Mouse (Mus musculus) B cell, adult 62 days (primary cell): ENCODE measurements around the gene Krtap13. TPM values are rescaled to one million over a fixed set of nuclear protein-coding genes. Genes with fewer than 3 reads are reported as not detected.

Experiments
- total RNA-seq: library from RNA; stranded (reverse); gene quantifications from 4 replicates; pipeline ENCODE4 v1.2.4, GENCODE M21; 2023

Krtap13 gene
- not detected in 4 replicates for total RNA-seq

DNA sequence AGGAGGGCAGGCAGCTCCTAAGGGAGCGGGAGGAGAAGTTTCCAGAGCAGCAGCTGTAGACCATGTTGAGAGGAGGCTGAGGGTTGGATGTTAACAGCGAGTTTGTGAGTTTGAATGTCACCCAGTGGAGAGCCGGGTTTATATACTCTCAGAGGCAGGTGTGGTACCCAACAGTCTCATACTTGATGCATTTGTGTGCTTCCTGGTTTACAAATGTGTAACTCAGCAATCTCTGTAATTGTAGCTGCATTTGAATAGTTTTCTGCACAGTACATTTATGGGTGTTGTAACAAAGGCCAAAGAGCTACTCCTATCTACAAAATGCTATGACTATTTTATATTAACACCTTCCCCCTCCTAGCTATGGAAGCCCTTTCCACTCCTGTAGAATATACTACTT, at the start of gene Krtap13:
TSS of gene Krtap13 (minus strand) at position 101 of the 400 bp plus-strand sequence.

DNA sequence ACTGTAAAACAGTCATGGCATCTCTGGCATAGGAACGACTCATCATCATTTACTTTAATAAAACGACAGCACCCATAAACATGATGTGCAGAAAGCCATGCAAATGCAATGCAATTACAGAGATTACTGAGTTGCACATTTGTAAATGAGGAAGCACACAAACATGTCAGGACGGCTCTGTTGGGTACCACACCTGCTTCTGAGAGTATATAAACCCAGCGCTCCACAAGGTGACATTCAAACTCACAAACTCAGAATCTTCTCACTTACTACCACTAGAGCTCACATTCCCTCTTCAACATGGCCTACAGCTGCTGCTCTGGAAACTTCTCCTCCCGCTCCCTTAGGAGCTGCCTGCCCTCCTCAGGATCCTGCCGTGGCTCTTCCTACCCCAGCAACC, 26.2 kb upstream of the Krtap13 start, which contains the start of gene Gm5965:
TSS of gene Gm5965 (plus strand) at position 301 of the 400 bp plus-strand sequence.

DNA sequence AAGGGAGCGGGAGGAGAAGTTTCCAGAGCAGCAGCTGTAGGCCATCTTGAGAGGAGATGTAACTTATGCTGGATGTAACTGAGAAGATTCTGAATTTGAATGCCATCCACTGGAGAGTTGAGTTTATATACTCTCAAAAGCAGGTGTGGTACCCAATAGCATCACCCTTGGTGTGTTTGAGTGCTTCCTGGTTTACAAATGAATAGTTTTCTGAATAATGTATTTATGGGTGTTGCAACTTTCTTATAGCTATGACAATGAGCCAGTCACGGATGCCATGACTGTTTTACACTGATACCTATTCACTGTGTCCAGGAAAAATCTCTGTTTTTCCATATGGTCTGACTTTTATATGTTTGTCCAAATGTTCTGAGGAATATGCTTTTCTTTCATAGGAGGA, 22.7 kb upstream of the Krtap13 start, which contains the start of gene 2310057N15Rik:
TSS of gene 2310057N15Rik (minus strand) at position 101 of the 400 bp plus-strand sequence.

GRCm38 (mm10) chr16:88758547-88758946, 7.1 kb upstream of the Krtap13 start, which contains the start of gene 2310034C09Rik:
Gene 2310034C09Rik, plus strand, starts transcription at chr16:88758847.

DNA sequence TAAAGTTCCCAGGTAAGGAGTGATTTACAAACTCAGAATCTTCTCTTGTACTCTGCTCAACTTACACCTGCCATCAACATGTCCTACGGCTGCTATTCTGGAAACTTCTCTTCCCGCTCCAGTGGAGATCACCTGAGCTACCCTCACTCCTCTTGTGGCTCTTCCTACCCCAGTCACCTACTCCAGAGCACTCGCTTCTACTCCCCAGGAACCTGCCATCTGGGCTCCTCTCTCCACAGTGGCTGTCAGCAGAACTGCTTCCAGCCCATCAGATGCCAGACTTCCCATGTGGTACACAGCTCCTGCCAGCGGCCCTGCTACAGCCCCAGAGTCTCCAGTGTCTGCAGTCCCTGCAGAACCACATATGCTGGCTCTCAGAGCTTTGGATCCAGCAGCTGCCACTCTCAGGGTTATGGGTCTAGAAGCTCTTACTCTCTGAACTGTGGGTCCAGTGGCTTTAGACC, 22.6 kb downstream of the Krtap13 start, which contains the start of gene Krtap13-1:
TSS of gene Krtap13-1 (plus strand) at position 51 of the 464 bp plus-strand sequence.

DNA sequence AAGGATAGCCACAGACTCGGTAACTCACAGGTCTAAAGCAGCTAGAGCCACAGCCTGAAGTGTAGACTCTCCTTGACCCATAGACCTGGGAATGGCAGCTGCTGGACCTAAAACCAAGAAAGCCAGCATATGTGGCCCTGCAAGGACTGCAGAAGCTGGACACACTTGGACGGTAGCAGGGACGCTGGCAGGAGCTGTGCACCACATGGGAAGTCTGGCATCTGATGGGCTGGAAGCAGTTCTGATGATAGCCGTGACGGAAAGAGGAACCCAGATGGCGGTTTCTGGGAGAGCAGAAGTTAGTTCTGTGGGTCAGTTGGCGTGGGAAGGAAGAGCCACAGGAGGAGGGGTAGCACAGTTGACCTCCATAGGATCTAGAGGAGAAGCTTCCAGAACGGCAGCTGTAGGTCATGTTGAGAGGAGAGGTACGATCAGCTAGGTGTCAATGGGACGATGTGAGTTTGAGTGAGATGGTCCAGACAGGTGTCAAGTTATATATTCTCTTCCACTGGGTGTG, 43.9 kb downstream of the Krtap13 start, which contains the start of gene 2310061N02Rik:
TSS of gene 2310061N02Rik (minus strand) at position 467 of the 517 bp plus-strand sequence.

Other genes with a start within 250 kb of the Krtap13 start
- gene Cldn17, start 244.7 kb downstream of the Krtap13 start, total RNA-seq: not detected in 4 replicates
- gene Cldn8, start 188.5 kb downstream of the Krtap13 start, total RNA-seq: not detected in 4 replicates
- not detected in 4 replicates for gene Krtap24-1, start 139.4 kb downstream of the Krtap13 start, total RNA-seq
- not detected in 4 replicates for gene 2310079G19Rik, start 124.0 kb downstream of the Krtap13 start, total RNA-seq
- gene Krtap26-1, start 103.8 kb downstream of the Krtap13 start, total RNA-seq: not detected in 4 replicates
- not detected in 4 replicates for gene Krtap27-1, start 80.0 kb downstream of the Krtap13 start, total RNA-seq
- gene 2310061N02Rik, start 43.7 kb downstream of the Krtap13 start, total RNA-seq: not detected in 4 replicates
- not detected in 4 replicates for gene Krtap13-1, start 22.8 kb downstream of the Krtap13 start, total RNA-seq
- not detected in 4 replicates for gene 2310034C09Rik, start 7.2 kb upstream of the Krtap13 start, total RNA-seq
- gene 2310057N15Rik, start 22.6 kb upstream of the Krtap13 start, total RNA-seq: not detected in 4 replicates
- gene Gm5965, start 26.3 kb upstream of the Krtap13 start, total RNA-seq: not detected in 4 replicates
- gene Gm20741, start 60.6 kb upstream of the Krtap13 start, total RNA-seq: not detected in 4 replicates
- gene Krtap15, start 68.6 kb upstream of the Krtap13 start, total RNA-seq: not detected in 4 replicates
- gene Krtap14, start 74.5 kb upstream of the Krtap13 start, total RNA-seq: not detected in 4 replicates
- gene Krtap19-1, start 117.8 kb upstream of the Krtap13 start, total RNA-seq: not detected in 4 replicates
- gene Krtap19-2, start 122.6 kb upstream of the Krtap13 start, total RNA-seq: not detected in 4 replicates
- not detected in 4 replicates for gene Krtap19-3, start 126.4 kb upstream of the Krtap13 start, total RNA-seq
- gene Krtap19-4, start 133.5 kb upstream of the Krtap13 start, total RNA-seq: not detected in 4 replicates
- not detected in 4 replicates for gene Krtap19-5, start 144.8 kb upstream of the Krtap13 start, total RNA-seq
- not detected in 4 replicates for gene Krtap19-9b, start 180.6 kb upstream of the Krtap13 start, total RNA-seq
- not detected in 4 replicates for gene Krtap16-3, start 211.2 kb upstream of the Krtap13 start, total RNA-seq